Mouse (Mus musculus): ENCODE measurements around the gene Sbds. TPM values are rescaled to one million over a fixed set of nuclear protein-coding genes. Genes with fewer than 3 reads are reported as not detected.

Sbds gene
- 62.1 and 81.8 TPM in 2 replicates for polyA plus RNA-seq (2012; rRNA removed)

GRCm38 (mm10) chr5:130255017-130255720 is at the start of gene Sbds, which contains the start of gene Tyw1:
Gene Sbds (minus strand): TSS chr5:130255530.
Gene Tyw1 (plus strand): TSS chr5:130255619.

GRCm38 (mm10) chr5:130216781-130217180 is 38.5 kb downstream of the Sbds start, which contains the start of gene Tmem248:
Gene Tmem248 (plus strand): TSS chr5:130217081.

Other genes with a start within 250 kb of the Sbds start
- 17.5 and 20.5 TPM in 2 replicates for gene Asl, start 226.3 kb downstream of the Sbds start, polyA plus RNA-seq (2012; rRNA removed)
- gene Crcp, start 226.2 kb downstream of the Sbds start, polyA plus RNA-seq (2012; rRNA removed): 46.3 and 53.2 TPM in 2 replicates
- gene Tpst1, start 182.2 kb downstream of the Sbds start, polyA plus RNA-seq (2012; rRNA removed): 25.8 and 37.6 TPM in 2 replicates
- gene Kctd7, start 110.7 kb downstream of the Sbds start, polyA plus RNA-seq (2012; rRNA removed): 3.8 and 4.8 TPM in 2 replicates
- gene Rabgef1, start 83.7 kb downstream of the Sbds start, polyA plus RNA-seq (2012; rRNA removed): 21.5 and 22.6 TPM in 2 replicates
- gene Tmem248, start 38.4 kb downstream of the Sbds start, polyA plus RNA-seq (2012; rRNA removed): 24.5 and 32.1 TPM in 2 replicates
- 19.6 and 22.9 TPM in 2 replicates for gene Tyw1, start 89 bp upstream of the Sbds start, polyA plus RNA-seq (2012; rRNA removed)
- 0.18 and 0.41 TPM in 2 replicates for gene Caln1, start 113.9 kb upstream of the Sbds start, polyA plus RNA-seq (2012; rRNA removed)
- gene A330070K13Rik, start 129.1 kb upstream of the Sbds start, polyA plus RNA-seq (2012; rRNA removed): not detected in 2 replicates